Mouse (Mus musculus): Measurements from ENCODE around the gene Fars2.

GRCm38 (mm10) chr13:36261299-36261698 lies 144.1 kb downstream of the Fars2 start:
- TF ChIP-seq CTCF (IDR thresholded peaks at IDR 0.05; ENCODE audit: low read depth, low read length) = no peak
- no peak for TF ChIP-seq GATA1 (IDR thresholded peaks at IDR 0.05; ENCODE audit: borderline replicate concordance, low read length)
- TF ChIP-seq POLR2AphosphoS5 (IDR thresholded peaks at IDR 0.05; ENCODE audit: insufficient replicate concordance, low read depth, low read length) = no peak
- no peak for TF ChIP-seq TAL1 (conservative IDR thresholded peaks at IDR 0.05; ENCODE audit: low read depth, low read length)
- TF ChIP-seq GATA2 (IDR thresholded peaks at IDR 0.05; ENCODE audit: borderline replicate concordance, low read depth, low read length) = no peak
